Mouse (Mus musculus) liver, embryonic 11.5 days (tissue): ENCODE data around the gene Ptprd. TPM values are rescaled to one million over a fixed set of nuclear protein-coding genes. Genes with fewer than 3 reads are reported as not detected.

Experiments used
- ATAC-seq: fragments of 200-750 bp; cut with Nextera tagmentation; replicated peaks from 2 replicates; pipeline ENCODE4 v1.8.0; 2017; ENCODE audit warnings: moderate number of reproducible peaks, mild to moderate bottlenecking, moderate TSS enrichment, moderate library complexity; ENCODE audit not compliant: low FRiP score
- DNase-seq: peaks from one replicate; pipeline ENCODE4 v3.0.0-alpha.2; 2017; ENCODE audit warnings: low spot score
- H3K27ac ChIP-seq: fragments of 300-500 bp; sonication (generic); 2 replicates; pipeline ENCODE4 v1.5.1; 2014; ENCODE audit warnings: mild to moderate bottlenecking, low read depth, low read length, control low read depth
- H3K27me3 ChIP-seq: fragments of 300-500 bp; sonication (generic); replicated peaks from 2 replicates; pipeline ENCODE4 v1.6.1; 2014; ENCODE audit warnings: low read length, mixed read lengths; ENCODE audit not compliant: control insufficient read depth, insufficient read depth
- H3K36me3 ChIP-seq: fragments of 300-500 bp; sonication (generic); 2 replicates; pipeline ENCODE4 v1.6.1; 2014; ENCODE audit warnings: mild to moderate bottlenecking, low read length, moderate library complexity, mixed read lengths; ENCODE audit not compliant: control insufficient read depth, insufficient read depth
- H3K4me1 ChIP-seq: fragments of 300-500 bp; sonication (generic); replicated peaks from 2 replicates; pipeline ENCODE4 v1.6.1; 2014; ENCODE audit warnings: low read length, mixed read lengths; ENCODE audit not compliant: control insufficient read depth, insufficient read depth
- H3K4me2 ChIP-seq: fragments of 300-500 bp; sonication (generic); 2 replicates; pipeline ENCODE4 v1.6.1; 2014; ENCODE audit warnings: mild to moderate bottlenecking, control low read depth, moderate library complexity
- H3K4me3 ChIP-seq: fragments of 300-500 bp; sonication (generic); 2 replicates; pipeline ENCODE4 v1.5.1; 2014; ENCODE audit warnings: low read depth, low read length, control low read depth
- H3K9ac ChIP-seq: fragments of 300-500 bp; sonication (generic); 2 replicates; pipeline ENCODE4 v1.6.1; 2014; ENCODE audit warnings: low read depth, low read length, control low read depth
- H3K9me3 ChIP-seq: fragments of 300-500 bp; sonication (generic); 2 replicates; pipeline ENCODE4 v1.6.1; 2016; ENCODE audit warnings: low read length, inconsistent platforms, mixed read lengths; ENCODE audit not compliant: control insufficient read depth
- WGBS: fragments of 180-500 bp; shearing (Covaris S2); extraction: QIAGEN DNeasy Blood & Tissue Kit; methylation state at CpG from one replicate; pipeline ENCODE4 v1.1.7; 2014; 5-methylcytosine and 5-hydroxymethylcytosine counted together
- microRNA-seq: library from miRNA; unstranded; fragments of <30 nt; microRNA quantifications from one replicate; pipeline ENCODE4, GENCODE M21; 2017; ENCODE audit warnings: borderline number of aligned reads
- polyA plus RNA-seq: library from polyadenylated mRNA; unstranded; fragments of >200 nt; fragmentation: Nextera tagmentation; extraction: Ambion mirVana; gene quantifications from 2 replicates; pipeline ENCODE4 v1.2.1, GENCODE M21; 2014

Gene Ptprd
- polyA plus RNA-seq, 1 experiment from 2014 or later, result 8.4 TPM

DNA sequence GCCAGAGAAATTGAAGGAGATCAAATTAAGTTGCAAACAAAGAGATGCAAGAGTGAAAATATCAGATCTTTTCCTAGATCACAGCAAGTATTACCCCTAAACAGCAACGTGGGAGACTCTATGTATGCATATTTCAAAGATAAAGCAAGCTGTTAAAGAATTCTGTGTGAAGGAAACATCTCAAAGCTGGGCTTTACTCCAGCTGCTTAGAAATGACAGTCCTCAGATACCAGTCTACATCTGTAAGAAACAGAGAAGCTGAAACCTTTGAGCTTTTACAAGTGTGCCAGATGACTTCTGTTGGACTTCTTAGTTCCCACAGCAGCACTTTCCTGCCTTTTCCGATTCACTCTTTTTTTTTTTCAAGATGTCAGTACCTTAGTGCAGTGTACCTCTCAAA lies 2249.9 kb downstream of the Ptprd start:
- no peak overlapping the region for H3K4me2 ChIP-seq
- no peak overlapping the region for H3K4me3 ChIP-seq
- DNase-seq (no peak), ATAC-seq (no peak)
- WGBS, result 54% methylated on average over 2 of the region's 2 CpGs
- H3K9me3 ChIP-seq, result no peaks in the 10 kb centered on the region
- H3K27me3 ChIP-seq, result no peaks in the 10 kb centered on the region
- no peaks in the 10 kb centered on the region for H3K36me3 ChIP-seq
- H3K4me1 ChIP-seq, result no peaks in the 10 kb centered on the region
- H3K9ac ChIP-seq, result no peak overlapping the region
- H3K27ac ChIP-seq, result no peak overlapping the region

DNA sequence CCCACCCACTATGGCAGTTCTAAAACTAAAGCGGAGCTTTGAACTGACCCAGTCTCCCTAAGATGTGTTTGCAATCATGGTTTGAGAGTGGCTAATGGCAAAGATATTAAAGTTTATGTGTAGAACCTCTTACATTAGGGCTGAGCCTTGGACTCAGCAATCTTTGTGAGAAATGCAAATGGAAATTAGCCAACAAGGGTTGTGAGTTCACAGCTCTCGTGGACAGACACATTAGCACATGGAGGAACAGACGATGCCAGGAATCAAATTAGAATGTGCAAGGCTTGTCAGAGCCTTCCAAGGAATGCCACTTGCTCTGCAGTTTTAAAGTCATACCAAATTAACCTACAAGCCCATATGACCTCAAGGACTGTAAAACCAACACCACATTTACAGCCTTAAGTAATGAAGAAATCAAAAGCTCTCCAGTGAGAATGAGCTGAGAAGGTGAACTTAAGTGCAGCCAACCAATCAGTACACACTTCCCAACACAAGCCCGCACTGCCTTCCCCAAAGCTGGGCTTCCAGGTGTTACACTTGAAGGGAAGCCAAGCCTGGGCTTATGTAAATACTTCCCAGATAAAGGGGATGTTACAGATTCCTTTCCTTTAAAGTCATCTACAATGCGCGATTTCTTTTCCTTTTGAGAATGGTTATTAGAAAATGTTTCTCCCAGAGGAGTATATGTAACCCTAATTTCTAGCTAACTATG lies 2258.3 kb downstream of the Ptprd start:
- no peaks in the 10 kb centered on the region for H3K27me3 ChIP-seq
- no peak overlapping the region for H3K4me2 ChIP-seq
- DNase-seq, result no peak
- no peak overlapping the region for H3K4me3 ChIP-seq
- no peak overlapping the region for H3K9ac ChIP-seq
- no peaks in the 10 kb centered on the region for H3K4me1 ChIP-seq
- ATAC-seq, result no peak
- 69% methylated on average over 6 of the region's 6 CpGs for WGBS
- no peak overlapping the region for H3K27ac ChIP-seq
- no peaks in the 10 kb centered on the region for H3K36me3 ChIP-seq
- H3K9me3 ChIP-seq, result no peaks in the 10 kb centered on the region

DNA sequence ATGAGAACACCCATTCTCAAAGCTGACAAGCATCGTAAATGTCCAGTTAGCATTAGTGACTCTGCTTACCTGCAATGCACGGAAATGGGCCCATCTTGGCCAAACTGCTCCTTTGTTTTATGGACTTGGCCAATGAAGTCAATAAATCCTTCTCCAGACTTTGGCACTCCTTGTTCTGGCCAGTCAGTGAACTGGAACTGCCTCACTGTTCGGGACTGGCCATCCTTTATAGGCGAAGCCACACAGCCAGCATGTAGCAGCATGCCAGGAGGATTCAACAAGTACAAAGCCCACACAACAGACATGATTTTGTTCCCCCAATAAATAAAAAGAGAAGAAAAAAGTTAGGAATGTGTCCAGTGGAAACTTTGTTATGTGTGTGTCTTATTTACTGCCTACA lies 2261.2 kb downstream of the Ptprd start:
- WGBS, result 91% methylated on average over 4 of the region's 4 CpGs
- no peak for ATAC-seq

DNA sequence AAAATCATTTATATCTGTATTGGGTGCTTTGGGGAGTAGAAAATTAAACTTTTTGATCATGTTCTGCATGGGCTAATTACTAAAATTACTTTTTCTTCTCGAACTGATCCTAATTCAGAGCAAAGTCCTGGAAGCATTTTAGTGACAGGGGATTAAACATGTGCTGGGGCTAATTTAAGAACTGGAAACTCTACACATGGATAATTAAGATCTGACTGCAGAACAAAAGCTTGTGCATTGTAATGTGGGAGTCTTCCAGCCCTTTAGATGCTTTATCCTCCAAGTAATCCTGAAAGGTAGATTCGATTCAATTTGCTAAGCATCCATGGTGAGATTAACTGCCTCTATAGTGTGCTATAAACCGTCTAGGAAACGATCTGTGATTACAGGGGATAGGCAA lies 2316.9 kb downstream of the Ptprd start:
- DNase-seq, result no peak
- Histone ChIP-seq H3K4me2 (no peak overlapping the region), H3K4me3 (no peak overlapping the region), H3K27me3 (no peaks in the 10 kb centered on the region), H3K9ac (no peak overlapping the region), H3K9me3 (no peaks in the 10 kb centered on the region), H3K4me1 (no peaks in the 10 kb centered on the region), H3K27ac (no peak overlapping the region), H3K36me3 (no peaks in the 10 kb centered on the region)
- no peak for ATAC-seq
- WGBS, result 81% methylated on average over 4 of the region's 4 CpGs

More for the DNA sequence above, 2261.2 kb downstream of the Ptprd start:
- no peaks in the 10 kb centered on the region for H3K4me1 ChIP-seq
- no peak overlapping the region for H3K9ac ChIP-seq
- H3K27ac ChIP-seq, result no peak overlapping the region
- no peaks in the 10 kb centered on the region for H3K9me3 ChIP-seq
- no peaks in the 10 kb centered on the region for H3K36me3 ChIP-seq
- no peaks in the 10 kb centered on the region for H3K27me3 ChIP-seq
- no peak overlapping the region for H3K4me2 ChIP-seq
- H3K4me3 ChIP-seq, result no peak overlapping the region
- no peak for DNase-seq

Small RNA genes within 50 kb of the gene (microRNA-seq; reads per million reads assigned to microRNA genes)
- not detected for gene Gm23159
